Mouse (Mus musculus) liver, embryonic 14.5 days (tissue): ENCODE measurements around the gene Cnih3.

ENCODE experiments used
- CTCF ChIP-seq: IDR thresholded peaks from 2 replicates; pipeline ENCODE4 v1.5.1; 2016; ENCODE audit warnings: antibody characterized with exemption, low read depth, control low read depth
- EP300 ChIP-seq: IDR thresholded peaks from 2 replicates; pipeline ENCODE4 v1.6.1; 2016; ENCODE audit warnings: antibody characterized with exemption, low read depth

DNA sequence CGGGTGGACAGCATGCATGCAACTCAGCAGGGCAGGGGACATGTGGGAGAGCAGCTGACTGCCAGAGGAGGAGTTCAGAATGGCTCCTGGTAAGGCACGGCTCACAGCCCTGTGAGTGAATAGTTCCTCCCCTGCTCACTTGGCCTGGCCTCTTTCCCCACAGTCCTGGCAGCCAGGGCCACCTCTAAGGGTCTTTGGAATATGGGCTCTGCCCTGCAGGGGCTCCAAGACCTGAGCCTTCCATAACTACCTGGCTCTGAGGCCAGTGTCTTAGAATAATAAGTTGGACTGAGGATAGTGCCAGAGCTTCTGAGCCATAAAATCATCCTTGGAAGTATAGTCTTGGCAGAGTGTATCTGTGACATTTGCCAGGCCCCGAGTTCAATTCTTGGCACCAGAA is 12.9 kb downstream of the Cnih3 start:
- no peak for TF ChIP-seq CTCF
- TF ChIP-seq EP300 = no peak
